Mouse (Mus musculus) kidney, postnatal 10 days (tissue): ENCODE measurements around the gene Aldh1b1.

Experiments
- DNase-seq: peaks from one replicate; pipeline ENCODE4 v3.0.0; 2021; ENCODE audit warnings: mixed read lengths

The Aldh1b1 gene

DNA sequence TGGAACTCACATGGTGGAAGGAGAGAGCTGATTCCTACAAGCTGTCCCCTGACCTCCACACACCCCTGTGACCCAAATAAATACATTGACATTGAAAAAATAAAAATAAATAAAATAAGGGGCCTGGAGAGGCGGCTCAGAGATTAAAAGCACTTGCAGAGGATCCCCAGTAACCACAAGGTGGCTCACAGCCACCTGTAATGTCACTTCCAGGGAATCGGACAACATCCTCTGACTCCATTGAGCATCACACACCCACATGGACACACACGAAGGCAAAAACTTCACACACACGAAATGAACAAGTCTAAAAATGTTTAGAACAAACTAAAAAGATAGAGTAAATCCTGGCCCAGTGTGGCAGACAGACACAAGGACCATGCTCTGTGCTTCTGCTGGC lies 12.1 kb upstream of the Aldh1b1 start:
- DNase-seq: no peak

DNA sequence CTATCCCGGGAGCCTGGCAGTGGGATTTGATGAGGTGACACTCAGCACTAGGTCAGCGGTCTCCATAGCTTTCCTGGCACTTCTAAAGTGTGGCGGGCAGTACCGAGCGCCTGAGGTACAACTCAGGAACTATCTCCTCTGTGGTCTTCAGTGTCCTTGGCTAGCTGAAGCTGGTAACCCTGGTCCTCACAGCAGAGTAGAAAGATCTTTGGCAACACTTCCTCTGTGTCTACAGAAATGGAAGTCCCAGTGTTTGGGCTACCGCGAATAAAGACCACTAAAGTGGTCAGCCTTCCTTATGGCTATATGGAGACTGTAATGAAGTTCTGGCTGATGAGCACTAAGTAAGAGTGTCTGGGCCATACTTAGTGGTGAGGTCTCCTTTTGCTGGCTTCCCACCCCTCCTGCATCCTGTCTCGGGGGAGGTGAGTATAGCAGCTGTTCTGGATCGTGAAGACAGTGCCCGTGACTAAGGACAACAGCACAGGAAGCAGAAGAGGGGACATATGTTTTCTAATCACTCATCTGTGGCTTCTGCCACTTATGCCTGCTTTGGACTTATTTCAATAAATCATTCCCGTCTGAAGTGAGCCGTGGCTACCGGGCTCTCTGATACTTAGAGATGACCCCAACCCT lies 10.3 kb upstream of the Aldh1b1 start:
- no peak for DNase-seq

- DNase-seq: peak; percentile 45
These were observed 9.4 kb upstream of the Aldh1b1 start for GRCm38 (mm10) chr4:45789263-45789958.

DNA sequence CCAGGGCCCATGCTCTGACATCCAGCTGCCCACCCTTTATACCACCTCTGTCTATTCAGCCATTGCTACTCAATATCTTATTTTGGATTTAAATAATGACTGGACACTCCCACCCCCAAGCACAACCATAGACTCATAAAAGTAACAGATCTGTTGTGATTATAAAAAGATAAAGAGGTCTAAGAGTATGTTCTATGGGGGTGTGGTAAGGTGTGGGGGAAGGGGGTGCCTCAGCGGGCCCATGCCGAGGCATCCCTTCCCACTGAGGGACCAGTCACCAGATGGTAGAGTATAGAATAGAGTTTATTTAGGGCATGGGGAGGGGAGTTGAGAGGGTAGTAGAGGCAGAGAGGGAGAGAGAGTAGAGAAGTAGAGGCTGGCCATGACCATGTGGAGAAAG lies 8.8 kb upstream of the Aldh1b1 start:
- DNase-seq: no peak

GRCm38 (mm10) chr4:45795191-45795811 lies 3.5 kb upstream of the Aldh1b1 start:
- DNase-seq: peak; percentile 68

- DNase-seq: no peak
These were observed 2.1 kb upstream of the Aldh1b1 start for GRCm38 (mm10) chr4:45796760-45797159.

DNA sequence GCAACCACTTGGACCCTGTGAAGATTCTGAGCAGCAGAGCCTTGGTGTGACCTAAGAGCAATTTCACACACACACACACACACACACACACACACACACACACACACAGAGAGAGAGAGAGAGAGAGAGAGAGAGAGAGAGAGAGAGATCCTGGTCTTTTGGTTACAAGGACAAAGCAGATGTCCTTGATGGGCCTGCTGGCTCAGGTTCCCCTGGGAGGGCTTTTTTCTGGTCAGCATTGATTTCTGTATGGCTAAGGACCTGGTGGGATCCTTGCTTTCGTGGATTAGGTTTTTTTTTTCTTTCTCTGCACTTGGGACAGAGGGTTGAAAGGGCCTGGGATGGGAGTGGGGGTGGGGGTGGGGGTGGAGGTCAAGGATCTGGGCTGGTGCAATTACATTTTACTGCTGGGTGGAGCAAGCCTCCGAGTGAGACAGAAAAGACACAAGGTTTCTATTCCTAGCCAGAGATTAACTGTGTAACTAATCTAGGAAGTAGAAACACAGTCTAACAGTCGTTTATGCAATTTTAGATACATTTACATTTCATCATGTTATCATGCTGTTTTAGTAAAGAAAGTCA lies 1.2 kb downstream of the Aldh1b1 start:
- no peak for DNase-seq

GRCm38 (mm10) chr4:45802900-45803299 lies 4.1 kb downstream of the Aldh1b1 start:
- DNase-seq: no peak

GRCm38 (mm10) chr4:45808034-45808433 lies 9.2 kb downstream of the Aldh1b1 start:
- no peak for DNase-seq

DNA sequence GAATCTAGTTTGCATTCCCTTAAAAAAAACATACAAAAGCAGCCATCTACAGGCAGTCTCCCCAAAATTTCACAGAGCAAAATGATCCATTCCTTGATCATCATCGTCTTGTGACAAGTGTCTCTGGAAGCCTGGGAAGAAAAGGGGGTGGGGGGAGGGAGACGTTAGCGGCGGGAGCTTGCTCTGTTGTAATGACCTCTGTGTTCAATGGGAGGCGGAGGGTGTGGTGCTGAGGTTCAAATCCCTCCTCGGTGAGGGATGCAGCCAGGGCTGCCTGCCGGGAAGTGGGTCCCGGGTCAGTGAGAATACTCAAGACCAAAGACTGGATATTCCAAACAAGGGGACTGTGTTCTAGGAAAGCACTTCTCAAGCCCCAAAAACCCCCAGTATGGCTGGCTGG lies 12.4 kb downstream of the Aldh1b1 start:
- DNase-seq: no peak

DNA sequence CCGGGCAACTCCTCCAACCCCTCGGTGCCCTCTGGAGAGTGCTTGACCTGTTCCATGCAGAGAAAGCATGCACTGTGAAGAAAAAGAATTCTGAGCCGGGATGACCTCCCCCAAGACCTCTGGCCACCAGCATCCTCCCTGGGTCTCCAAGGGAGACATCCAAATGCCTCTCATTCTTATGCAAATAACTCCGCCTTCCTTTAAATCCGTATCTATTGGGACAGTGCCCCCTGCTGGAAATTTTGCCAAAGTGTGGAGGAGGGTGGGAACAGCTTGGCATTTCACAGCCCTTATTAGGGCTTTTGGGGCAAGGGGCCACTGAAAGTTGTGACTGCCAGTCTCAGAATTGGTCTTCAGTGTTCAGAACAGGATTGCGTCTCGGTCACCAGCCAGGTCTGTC lies 16.7 kb downstream of the Aldh1b1 start:
- DNase-seq: peak; percentile 75

DNA sequence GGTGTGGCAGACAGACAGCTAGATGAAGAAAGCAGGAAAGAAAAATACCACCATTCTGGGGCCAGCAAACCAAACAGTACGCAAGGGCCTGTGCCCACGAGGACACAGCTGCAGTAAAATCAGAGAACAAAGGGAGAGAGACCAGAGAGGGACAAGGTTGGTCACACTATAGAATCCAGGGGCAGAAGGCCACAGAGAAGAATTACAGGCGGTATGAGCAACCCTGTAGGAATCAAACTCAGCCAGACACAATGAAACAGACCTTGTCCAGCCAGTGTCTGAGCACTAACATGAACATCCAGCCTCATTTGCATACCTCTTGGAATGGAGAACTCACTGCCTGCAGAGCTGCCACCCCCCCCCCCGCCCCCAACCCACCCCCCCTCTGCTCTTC lies 20.0 kb downstream of the Aldh1b1 start:
- no peak for DNase-seq

DNA sequence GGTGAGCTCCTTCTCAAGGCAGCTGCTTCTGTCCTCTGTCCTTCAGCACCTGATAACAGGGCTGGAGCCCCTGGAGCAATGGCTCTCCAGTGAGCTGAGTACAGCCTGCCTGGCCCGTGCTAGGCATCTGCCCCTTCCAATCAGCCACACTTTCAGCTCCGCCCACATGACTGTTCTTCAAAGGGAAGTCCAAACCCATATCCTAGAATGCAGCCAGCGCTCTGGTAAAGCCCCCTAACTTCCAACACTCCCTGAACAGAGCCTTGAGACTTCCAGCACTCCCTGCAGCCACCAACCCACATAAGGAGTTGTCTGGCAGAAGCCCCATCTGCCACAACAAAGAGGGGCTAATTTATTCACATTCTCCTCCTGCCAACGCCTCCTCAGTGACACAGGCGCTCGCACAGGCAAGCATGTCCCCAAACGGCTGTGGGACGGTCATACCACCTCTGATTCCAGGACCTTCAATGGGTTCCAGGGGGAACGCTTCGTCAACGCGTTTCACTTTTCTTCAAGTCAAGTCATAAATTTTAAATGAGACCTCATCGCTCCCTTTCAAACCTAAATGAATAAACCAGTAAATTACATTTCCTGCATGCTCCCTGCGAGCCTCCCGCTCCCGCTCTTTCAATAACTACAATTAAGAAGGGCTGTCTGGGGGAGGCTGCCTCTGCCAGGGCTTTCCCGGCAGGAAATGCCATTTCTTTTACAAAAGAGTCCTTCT lies 20.5 kb downstream of the Aldh1b1 start:
- peak; percentile 44 for DNase-seq

- DNase-seq: peak; percentile 77
These were observed 21.4 kb downstream of the Aldh1b1 start for GRCm38 (mm10) chr4:45820074-45820830.

- DNase-seq: no peak
These were observed 23.2 kb downstream of the Aldh1b1 start for GRCm38 (mm10) chr4:45821995-45822394.

DNA sequence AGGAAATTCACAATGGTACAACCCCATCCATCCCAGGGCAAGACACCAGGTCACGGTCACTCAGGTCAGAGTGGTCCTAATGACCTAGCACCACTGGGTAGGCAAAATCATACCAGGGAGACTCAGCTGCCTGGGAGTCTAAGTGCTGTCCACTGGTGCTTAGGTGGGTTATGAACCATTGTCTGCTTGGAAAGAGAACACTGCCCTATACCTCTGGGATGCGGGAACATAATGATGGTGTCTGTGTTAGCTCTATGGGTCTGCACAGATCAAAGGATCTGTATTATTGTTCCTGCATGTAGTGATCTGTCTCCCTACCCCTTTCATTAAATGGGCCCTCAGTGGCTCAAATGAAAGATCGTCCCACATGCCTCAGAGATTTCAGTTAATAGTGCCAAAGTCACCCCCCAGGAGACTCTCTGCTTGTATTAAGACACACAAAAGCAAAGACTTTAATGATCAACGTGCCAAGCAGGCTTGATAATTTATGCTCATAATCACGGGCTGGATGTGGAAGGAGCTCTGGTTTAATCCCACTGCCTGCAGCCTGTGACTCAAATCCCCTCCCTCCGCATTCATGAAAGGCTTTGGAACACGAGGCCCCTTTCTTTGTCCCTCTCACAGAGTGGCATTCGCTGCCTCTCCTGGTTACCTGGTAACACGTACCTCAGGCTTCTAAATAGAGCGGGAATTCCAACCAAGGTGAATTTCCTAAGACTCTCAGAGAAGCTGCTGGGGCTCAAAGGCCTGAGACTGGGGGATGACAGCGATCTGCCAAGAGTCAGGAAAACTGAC lies 24.2 kb downstream of the Aldh1b1 start:
- no peak for DNase-seq

DNA sequence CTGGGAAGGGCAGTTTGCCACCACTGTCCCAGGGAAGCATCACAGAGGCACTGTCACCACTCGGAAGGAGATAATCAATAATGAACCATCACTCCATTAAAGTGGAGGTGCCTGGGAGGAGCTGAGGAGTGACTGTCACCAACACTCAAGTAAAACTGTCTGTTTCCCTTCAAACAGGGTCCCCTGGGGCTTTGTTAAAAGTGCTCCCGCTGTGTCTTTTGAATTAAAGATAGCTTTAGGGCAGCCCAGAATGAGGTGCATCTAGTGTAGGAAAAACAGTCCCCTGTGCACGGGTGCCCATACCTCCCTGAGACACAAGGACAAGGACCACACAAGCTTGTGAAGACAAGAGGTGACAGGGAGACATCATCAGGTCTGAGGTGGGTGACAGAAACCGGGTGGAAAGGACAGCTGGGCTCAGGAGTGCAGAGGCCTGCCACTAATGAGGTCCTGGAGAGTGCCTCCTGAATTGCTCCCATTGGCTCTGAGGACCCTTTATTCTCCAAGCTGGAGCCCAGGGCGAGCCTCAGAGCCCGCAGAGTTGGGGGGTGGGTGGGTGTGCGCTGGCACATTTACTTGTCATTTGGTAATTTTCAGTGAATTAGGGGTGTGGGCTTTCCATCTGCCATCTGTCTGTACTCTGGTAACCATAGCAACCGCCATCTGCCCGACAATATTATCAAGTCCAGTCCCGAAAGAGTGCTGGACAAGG lies 25.4 kb downstream of the Aldh1b1 start:
- no peak for DNase-seq

DNA sequence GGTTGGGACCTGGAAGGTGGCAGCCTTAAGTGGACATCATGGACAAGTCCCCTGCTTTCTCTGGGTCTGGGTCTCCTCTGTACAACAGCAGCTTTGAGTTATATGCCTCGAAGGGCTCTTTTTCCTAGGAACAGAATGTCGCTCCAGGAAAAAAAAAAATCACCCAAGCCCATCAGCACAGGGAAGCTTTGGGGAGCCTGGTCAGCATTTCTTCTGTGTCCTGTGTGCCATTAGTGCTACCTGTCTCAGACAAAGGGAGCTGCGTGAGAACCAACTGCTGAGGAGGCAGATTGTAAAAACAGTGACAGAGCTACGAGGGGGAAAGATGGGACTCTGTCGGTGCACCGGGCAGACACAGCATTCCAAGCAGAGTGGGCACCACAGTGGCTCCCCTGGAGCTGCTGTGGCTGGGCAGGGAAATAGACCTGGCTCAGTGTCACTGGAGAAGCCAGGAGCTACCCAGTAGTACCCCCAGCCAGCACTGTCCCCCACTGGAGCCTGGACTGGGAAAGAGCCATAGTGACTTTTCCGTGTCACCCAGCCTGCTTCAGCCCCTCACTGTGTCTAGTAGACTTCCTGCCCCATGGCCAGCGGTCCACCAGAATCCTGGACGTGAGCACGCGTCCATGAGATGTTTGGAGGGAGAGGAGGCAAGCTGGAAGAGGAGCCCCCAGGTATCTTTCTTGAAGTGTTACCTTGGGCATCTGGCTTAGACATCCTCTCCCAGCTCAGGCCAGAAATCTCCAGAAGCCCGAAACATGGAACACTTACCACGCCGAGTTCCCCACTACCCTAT lies 26.1 kb downstream of the Aldh1b1 start:
- DNase-seq: no peak

- DNase-seq: peak; percentile 19
These were observed 27.6 kb downstream of the Aldh1b1 start, which contains the start of gene Igfbpl1 for GRCm38 (mm10) chr4:45826275-45827040. Igfbpl1 (minus strand) TSS chr4:45826923.
